Mouse (Mus musculus) heart, adult 8-10 months (tissue): Measurements from ENCODE around the gene Ivd. TPM values are rescaled to one million over a fixed set of nuclear protein-coding genes. Genes with fewer than 3 reads are reported as not detected.
A peak's percentile ranks its signal among the peaks of the same experiment; 100 is the strongest.

Experiments
- DNase-seq: peaks from one replicate; pipeline ENCODE4 v3.0.0; 2022; ENCODE audit warnings: low spot score
- total RNA-seq, 4 experiments: library from RNA; stranded (reverse); gene quantifications; 2 replicates each; pipeline ENCODE4 v1.2.4; 2022

Gene Ivd
- total RNA-seq, 4 experiments from 2014 or later, result 383 to 490 (median 481) TPM

DNA sequence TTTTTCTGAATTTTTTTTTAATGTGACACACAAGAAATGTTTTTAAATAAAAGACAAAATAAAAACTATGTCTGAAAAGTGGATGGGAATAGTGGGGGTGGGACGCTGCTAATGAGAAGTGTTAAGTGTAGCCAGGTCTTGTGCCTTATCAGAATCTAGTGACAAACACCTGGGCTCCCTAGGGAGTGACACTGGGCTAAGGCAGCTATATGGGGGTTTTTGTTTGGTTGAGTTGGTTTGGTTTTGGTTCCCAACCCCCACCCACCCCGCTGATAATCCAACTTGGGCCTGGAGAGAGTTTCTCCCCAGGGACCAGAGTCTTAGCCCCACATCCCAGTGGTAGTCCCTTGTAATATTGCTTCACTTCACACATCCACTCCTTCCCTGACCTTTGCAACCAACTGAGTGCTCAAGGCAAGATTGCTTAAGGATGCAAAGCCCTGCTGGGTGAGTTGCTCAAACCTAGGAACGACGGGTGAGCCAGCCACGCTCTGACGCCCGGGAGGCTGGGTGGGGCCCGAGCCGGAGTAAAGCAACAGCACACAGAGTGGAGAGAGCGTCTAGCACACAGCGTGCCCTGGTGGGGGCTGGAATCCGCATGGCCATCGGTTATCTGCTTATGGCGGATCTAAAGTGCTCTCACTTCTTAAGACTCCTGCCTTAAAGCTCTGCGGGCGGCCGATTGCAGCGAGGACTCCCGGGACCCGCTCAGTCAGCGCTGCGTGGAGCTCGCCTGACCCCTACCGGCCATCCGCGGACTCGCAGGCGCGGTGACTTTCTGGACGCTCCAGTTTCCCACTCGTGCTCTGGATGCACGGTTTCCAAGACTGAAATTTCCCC is 21.3 kb downstream of the Ivd start:
- DNase-seq, result peak; percentile 87

DNA sequence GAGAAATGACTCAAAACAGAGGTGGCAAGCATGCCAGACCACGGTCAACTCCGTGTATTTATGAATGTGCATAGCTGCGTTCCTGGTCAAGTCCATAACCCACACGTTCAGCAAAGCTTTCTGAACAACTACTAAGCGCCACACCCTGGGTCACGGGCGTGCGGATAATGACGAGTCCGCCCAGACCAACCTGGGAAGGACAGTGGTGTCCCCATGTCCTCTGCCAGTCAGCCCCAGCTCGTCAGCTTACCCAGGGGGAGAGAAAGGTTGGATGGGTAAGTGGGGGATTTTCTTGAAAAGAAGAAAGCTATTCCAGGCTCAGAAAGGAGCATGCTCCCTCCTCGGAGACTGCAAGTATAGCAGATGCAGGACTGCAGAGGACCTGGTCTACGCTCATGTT is 25.7 kb downstream of the Ivd start:
- DNase-seq, result no peak

DNA sequence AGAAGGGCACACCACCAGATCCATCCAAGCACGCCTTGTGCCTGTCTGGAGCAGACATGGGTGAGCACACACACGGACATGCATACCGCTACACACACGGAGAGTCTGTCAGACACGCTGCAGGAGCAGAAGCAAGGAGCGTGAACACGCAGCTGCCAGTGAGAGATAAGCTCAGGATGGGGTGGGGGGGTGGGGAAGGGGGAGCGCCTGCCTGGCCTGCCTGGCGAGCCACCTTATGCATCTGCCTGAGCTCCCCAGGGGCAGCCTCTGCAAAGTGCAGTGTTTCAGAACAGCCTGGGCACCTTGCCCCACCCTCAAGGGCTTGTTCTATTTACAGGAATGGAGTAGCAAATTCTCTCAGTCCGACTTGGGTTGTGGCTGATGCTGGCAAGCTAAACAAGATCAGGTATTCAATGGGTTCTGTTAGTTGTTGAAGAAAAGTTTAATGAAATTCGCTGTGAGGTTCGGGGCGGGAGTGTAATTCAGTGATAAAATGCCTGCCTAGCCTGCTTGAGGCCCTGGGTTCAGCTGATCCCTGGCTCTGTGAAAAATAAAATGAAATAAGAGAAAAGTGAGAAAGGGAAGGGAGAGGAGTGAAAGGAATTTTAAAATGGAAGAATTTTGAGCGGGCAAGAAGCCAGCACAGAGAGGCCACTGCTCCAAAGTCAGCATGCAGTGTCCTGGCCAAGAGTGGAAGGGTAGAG is 26.2 kb downstream of the Ivd start:
- no peak for DNase-seq

- no peak for DNase-seq
Measured at GRCm38 (mm10) chr2:118891173-118891572, 29.4 kb downstream of the Ivd start.

GRCm38 (mm10) chr2:118895990-118896913 is 34.5 kb downstream of the Ivd start:
- peak; percentile 55 for DNase-seq

DNA sequence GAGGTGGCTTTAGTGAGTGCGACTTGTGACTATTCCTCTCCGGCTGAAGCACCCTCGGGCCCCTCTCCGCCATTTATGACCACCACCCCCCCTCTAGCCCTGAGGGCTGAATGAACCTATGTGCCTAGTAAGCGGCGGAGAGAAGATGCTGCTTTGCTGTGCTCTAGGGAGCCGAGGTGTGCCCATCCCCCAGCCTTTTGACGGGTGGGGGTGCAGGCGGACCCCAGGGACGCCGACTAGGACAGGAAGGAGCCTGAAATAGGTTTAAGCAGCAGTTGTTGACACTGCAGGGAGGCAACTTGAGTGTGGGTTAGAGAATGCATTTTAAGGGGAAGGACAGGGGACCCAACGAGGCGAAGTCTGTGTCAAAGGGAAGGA is 35.1 kb downstream of the Ivd start:
- no peak for DNase-seq

GRCm38 (mm10) chr2:118897392-118897791 is 35.6 kb downstream of the Ivd start:
- DNase-seq, result no peak

DNA sequence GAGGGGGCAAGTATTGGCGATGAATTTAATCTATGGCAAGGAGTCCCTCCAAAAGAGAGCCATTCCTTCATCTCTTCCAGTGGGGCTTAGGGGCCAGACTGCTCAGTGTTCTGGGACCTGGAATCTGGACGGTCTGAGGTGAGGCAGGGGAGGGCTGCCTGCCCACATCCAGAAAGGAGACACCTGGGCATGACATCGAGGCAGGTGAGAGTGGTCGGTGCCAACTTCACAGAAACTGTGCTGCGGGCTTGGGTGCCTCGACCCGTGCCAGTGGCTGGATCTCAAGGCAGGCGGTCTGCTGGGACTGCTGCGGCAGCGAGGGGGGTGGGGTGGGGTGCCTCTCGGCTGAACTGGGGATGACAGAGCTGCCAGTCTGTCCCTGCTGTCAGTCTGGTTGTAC is 36.1 kb downstream of the Ivd start:
- no peak for DNase-seq

DNA sequence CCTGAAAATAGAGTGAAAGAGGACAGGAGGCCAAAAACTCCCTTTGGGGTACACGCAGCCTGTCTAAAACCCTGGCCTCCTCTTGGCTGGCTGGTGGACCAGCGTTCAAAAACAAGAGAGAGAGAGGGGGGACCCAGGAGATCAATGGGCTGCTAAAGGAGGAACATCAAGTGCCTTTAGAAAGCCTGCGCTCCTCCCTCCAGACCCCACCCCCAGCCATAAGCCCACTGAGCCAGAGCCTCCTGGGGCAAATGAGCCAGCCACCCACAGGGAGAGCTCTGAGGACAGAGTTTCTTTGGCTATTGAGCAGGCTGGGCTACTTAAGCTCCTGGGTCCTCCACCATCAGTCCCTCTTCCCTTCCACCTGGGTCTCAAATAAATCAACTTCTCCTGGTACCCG is 37.0 kb downstream of the Ivd start:
- no peak for DNase-seq

DNA sequence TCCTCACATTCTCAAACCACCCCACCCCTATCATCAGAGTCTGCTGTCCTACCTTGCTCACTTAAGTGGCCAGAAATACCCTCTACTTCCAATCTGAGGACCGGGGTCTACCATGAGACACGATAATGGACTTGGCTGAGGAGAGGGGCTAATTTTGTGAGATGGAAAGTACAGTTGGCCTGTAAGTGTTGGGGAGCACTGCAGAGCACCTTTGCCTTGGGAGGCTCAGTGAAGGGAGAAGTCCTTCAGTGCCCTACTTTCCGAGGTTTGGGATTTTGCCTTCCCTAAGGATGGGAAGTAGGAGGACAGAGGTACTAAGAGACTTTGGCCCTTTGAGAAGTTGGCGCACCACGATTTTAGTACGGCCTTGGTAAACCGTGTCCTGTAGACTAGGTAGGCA is 37.6 kb downstream of the Ivd start:
- no peak for DNase-seq

GRCm38 (mm10) chr2:118899981-118900825 is 38.4 kb downstream of the Ivd start, which contains the start of gene Bahd1:
TSS of gene Bahd1 (plus strand) at chr2:118900377.
- no peak for DNase-seq

DNA sequence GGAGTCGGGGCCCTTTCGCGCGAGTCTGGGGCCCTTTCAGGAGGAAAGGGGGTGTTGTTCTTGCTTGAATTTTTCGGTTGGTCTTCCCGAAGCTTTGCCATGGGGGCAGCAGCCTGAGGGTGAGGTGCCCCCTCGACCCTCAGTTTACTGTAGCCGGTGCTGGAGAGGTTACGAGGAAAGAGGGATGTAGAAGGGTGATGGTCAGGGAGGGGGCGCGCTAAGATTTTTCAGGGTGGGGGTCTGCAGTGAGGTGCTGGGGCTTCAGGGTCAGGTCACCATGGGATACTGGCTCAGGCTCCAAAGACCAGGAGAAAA is 39.0 kb downstream of the Ivd start:
- no peak for DNase-seq

- peak; percentile 96 for DNase-seq
Measured at GRCm38 (mm10) chr2:118901175-118902031, 39.6 kb downstream of the Ivd start.

DNA sequence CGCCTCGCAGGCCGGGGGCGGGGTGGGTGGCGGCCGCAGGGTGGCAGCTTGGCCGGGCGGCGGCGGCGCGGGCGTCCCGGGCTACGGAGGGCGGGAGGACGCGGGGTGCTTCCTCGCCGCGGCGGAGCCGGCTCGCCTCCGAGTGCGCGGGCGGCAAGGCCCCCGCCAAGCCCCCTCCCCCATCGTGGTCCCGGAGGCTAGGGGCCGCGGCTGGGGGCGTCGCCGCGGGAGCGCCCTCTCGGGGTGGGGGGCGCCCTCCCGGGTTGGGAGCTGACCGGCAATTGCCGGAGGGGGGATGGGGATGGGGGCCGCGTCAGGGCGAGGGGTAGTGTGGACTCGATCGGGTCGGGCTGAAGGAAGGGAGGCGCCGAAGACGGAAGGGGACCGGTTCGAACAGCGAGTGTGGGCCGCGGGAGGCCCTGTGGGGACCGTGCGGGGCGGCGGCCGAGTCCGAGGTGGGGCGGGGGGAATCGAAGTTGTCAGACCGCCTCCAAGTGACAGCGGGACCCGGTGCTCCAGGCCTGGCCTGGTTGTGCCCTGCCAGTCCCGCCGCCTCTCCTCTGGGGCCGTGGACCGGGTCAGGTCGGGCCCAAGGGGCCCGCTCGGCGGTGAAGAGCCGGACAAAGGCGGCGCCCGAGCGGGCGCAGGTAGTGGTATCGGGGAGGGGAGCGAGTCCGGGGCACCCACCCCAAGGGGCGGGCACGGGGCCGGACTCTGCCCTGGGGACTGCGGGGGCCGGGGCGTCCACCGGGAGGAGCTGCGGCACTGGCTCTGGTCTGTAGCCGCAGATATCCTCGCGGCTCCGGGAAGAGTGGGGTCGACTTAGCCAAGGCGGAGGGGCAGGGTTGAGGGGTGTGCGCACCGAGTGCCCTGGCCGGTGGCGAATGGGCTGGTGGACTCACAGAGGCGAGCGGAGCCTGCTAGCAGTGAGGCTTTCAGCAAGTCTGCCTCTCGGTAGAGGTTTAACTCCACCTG is 40.6 kb downstream of the Ivd start:
- DNase-seq, result no peak

DNA sequence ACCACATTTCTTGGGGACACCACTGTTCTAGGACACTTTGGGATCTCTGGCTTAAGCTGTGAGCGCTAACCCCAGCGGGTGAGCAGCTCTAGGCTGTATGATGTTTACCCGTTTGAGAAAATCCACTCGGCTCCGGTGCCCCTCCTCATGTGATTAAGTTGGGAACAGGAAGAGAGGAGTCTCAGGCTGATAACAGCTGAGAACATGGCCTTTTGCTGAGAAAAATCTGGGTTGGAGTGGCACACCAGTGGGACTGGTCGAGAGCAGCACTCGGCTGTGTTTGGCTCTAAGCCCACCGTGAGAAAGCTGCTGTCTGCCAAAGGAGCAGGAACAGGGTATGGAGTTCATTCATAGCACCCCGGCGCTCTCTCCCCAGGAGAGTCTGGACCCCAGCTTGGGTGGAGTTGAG is 41.6 kb downstream of the Ivd start:
- DNase-seq, result no peak

GRCm38 (mm10) chr2:118905433-118906117 is 43.8 kb downstream of the Ivd start:
- no peak for DNase-seq

DNA sequence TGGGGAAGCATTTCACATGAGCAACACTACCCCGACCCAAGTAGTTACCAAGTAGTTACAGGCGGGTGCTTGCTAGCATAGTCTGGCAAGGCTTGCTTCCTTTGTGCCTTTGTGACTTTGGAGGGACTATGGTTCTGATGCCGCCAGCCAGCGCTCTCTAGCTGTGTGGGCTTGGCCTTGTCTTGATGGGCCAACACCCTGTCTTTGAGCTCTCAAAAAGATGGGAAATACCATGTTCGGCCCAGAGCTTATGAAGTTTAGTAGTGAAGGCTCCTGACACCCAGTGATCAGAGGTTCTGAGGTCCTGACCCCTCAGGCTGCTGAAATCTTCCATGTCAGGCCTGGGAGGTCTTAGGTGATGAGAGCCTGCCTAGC is 44.4 kb downstream of the Ivd start:
- no peak for DNase-seq

DNA sequence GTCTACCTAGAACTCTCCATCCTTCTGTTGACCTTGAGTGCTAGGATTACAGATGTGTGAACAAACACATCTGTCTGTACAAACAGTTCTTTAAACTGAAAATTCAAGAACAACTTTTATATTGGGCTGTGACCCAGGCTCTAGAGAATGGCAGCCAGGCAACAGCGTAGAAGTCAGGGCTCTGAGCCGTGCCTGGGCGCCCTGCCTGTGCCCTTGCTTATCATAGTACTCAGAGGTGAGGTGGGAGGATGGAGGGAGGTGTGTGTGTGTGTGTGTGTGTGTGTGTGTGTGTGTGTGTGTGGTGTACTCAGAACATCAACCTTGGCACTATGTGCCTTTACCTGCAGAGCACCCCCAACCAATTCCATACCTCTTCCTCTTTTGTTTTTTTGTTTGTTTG is 46.0 kb downstream of the Ivd start:
- DNase-seq, result no peak

DNA sequence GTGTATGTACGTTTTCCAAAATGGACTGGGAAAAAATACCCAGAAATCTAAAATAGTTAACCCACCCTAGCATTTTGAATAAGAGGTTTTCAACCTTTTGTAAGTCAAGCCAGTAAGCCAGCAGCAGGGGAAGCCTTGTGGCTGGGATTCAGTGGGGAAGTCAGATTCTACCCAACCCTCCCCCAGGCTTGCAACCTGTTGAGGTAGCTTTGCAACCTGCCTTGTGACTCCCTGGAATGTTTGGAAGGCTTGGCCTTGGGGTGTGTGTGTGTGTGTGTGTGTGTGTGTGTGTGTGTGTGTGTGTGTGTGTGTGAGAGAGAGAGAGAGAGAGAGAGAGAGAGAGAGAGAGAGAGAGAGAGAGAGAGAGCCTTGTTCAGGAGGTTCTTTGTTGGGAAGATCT is 47.4 kb downstream of the Ivd start:
- DNase-seq, result no peak
